Mouse (Mus musculus) bone marrow, adult 2 months (tissue): ENCODE measurements around the gene Sirt6.

Experiments used
- CTCF ChIP-seq: fragments of 200-500 bp; IDR thresholded peaks from 2 replicates; pipeline ENCODE4 v1.5.1; 2011; ENCODE audit warnings: low read length, control low read depth; ENCODE audit not compliant: control insufficient read depth, insufficient read depth
- POLR2A ChIP-seq: fragments of 200-500 bp; IDR thresholded peaks from 2 replicates; pipeline ENCODE4 v1.6.1; 2011; ENCODE audit warnings: low read depth, mild to moderate bottlenecking, control low read depth, low read length, borderline replicate concordance; ENCODE audit not compliant: control insufficient read depth

DNA sequence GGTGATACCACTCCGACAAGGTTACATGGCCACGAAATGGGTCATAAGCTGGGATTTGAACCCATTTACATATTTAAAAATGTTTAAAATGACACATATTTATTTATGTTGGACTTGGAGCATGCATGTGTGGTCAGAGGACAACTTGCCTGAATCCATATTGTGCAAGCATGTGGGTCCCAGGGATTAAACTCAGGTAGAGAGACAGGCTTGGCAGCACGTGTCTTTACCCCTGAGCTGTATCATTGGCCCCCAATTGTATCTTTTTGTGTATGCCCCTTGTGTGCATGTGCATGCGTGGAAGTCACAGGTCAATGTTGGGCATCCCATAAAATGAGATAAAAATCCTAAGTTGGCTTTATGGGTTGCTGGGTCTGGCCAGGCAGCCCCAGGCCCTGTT, 17.8 kb upstream of the Sirt6 start:
- TF ChIP-seq CTCF, result no peak
- no peak for TF ChIP-seq POLR2A
